Mouse (Mus musculus): ENCODE data around the gene Muc4.

Muc4 gene

GRCm38 (mm10) chr16:32726501-32726900 is 9.2 kb upstream of the Muc4 start:
- in situ Hi-C loops (cut with MboI): no loop called here

DNA sequence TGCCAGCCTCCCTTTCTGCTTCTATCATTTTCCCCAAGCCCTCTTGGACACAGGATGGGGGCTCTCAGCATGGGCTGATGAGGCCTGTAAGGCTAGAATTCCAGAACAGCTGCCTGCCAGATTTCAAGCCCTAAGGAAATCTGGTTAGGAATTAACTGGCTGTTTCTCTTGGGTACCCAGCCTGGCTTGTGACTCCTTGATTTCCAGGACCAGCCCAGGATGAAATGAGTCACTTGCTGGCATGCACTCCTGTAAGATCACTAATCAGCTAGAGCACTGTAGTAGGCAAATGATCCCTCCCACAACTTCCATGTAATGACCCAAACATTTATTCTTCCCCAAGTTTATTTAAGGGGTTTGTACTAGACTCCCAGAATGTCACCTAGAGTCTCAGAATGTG is 7.4 kb upstream of the Muc4 start:
- in situ Hi-C loops (cut with MboI): no loop called here

DNA sequence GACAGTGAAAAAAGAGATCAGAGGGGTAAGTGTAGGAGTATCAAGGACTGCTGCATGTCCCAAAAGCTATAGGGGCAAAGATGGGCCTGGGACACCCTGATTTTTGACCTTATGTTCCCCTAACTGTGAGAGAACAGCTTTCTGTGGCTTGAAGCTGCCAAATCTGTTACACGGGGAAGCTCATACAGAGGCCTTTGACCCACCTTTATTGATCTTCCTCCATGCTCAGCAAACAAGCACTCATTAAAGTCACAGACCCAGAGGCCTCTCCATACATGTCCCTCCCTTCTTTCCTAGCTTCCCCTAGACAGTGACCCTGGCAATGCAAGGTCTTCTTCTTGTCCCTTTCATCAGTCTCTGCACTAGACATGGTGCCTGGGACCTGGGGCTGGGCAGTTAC is 7.0 kb upstream of the Muc4 start:
- in situ Hi-C loops (cut with MboI): no loop called here

- in situ Hi-C loops (cut with MboI): no loop called here
These were observed 2.5 kb upstream of the Muc4 start for GRCm38 (mm10) chr16:32733213-32733612.

GRCm38 (mm10) chr16:32736022-32736421 is 336 bp downstream of the Muc4 start:
- in situ Hi-C loops (cut with MboI): no loop called here

DNA sequence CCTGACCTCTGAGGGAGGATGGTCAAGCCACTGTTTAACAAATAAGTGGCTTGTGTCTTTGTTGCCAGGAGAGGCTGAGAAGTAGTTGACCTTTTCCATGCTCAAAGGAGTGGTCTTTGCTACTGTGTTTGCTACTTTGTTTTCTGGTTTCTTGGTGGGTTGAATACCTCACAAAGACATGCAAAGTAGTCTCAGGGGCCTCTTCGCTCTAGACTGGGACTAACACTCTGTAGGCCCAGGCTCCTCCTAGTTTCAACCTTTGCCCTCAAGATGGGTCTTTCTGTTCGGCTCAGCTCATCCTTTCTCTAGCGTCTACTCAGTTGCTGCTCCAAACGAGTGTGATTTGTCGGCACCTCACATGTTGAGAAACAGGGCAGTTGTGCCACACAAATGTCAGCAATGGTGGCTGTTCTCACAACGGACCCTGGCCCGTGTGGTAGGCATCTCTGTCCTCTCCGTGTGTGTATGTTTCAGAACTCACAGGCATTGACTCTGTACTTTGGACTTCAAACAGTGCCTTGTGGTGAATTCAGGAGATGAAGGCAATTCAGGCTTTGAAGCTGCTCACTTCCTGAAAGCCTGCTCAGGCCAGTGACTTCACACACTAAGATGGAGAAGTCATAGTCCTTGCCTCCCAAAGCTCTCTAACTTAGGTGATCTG is 4.4 kb downstream of the Muc4 start:
- in situ Hi-C loops (cut with MboI): no loop called here

- in situ Hi-C loops (cut with MboI): no loop called here
These were observed 5.7 kb downstream of the Muc4 start for GRCm38 (mm10) chr16:32741366-32741765.

DNA sequence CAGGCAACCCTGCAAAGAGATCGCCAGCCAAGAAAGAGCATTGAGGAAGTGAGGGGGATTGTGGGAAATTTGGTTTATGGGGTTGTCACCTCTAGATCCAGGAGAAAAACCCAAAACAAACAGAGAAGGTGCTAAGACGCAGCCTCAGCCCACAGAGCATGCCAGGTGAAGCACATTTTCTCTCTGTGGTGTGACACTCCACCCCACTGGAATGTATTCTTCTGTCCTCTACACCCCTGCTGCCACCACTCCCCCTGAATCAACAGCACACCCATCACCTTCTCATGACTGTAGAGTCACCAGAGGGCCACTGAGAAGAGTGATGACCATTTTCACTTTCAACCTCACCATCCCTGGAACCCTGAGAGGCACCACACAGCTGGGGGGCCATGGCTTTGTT is 7.0 kb downstream of the Muc4 start:
- in situ Hi-C loops (cut with MboI): no loop called here

DNA sequence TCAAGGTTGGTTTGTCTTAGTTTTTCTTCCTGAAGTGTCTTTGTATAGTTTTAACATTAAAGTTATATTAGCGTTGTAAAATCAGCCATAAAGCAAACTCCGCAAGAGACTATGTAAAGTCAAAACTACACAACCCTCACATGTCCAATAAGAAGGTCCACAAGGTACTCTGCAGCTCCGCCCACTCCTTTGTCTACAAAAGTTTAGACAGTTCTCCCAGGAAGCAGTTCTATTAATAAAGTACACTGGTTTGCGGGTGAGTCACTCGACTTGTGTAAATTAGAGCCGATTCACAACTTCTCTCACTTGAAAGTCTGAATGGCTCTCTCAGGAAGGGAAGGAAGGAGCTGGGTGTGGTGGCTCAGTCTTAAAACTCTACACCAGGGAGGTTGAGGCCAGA is 10.2 kb downstream of the Muc4 start:
- in situ Hi-C loops (cut with MboI): no loop called here

- in situ Hi-C loops (cut with MboI): no loop called here
These were observed 14.8 kb downstream of the Muc4 start for GRCm38 (mm10) chr16:32750242-32751127.

GRCm38 (mm10) chr16:32764550-32764949 is 28.9 kb downstream of the Muc4 start:
- in situ Hi-C loops (cut with MboI): no loop called here

DNA sequence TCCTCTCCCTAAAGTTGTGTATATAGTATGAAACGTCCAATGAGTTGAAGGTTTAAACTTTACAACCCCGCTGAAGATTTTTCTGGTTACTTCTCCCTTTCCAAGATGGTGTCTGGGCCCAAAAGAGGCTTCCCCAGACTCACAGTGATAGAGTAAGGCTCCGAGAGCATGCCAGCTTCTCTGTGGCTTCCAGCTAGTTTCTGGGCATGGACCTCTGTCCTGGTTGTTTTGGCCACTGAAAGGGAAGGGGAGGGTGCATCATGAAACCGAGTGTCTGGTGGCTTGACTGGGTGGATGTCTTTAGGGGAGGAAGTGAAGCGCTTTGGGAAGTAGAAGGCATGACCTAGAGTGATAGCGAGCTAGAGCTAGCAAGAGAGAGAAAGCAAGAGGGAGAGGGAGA is 29.3 kb downstream of the Muc4 start:
- in situ Hi-C loops (cut with MboI): no loop called here

DNA sequence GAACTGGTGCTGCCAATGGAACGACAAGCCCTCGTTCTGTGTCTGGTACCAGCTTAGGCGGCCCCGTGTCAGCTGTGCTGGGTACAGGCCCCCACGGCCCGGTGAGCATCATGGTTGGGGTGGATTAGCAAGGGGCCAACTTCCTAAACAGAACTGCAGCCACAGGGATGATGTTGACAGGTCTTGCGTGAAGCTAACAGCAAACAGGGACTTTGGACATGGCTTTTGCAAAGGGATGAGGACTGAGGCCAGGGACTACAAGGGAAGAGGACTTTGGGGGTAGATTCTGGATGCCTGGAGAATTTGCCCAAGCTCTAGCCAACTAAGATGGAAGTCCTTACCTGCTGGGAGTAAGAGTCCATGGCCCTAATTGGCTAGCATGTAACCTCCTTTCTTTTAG is 31.2 kb downstream of the Muc4 start:
- in situ Hi-C loops (cut with MboI): no loop called here

- in situ Hi-C loops (cut with MboI): no loop called here
These were observed 41.0 kb downstream of the Muc4 start for GRCm38 (mm10) chr16:32776676-32777075.

DNA sequence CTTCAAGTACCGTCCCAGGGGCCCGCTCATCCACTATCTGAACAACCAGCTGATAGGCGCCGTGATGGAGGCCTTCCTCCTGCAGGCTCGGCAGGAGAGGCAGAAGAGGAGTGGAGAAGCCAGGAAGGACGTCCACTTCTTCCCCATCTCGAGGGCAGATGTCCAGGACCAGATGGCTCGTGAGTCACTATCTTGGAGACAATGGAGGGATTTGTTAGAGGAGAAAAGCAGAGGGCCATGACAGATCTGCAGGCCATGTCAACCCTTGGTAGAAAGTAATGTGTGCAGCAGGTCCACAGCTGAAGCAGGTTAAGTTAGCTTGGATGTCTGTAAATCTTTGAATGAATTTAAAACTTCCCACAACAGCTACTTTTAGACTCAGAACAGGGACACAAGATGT is 43.3 kb downstream of the Muc4 start:
- in situ Hi-C loops (cut with MboI): no loop called here

DNA sequence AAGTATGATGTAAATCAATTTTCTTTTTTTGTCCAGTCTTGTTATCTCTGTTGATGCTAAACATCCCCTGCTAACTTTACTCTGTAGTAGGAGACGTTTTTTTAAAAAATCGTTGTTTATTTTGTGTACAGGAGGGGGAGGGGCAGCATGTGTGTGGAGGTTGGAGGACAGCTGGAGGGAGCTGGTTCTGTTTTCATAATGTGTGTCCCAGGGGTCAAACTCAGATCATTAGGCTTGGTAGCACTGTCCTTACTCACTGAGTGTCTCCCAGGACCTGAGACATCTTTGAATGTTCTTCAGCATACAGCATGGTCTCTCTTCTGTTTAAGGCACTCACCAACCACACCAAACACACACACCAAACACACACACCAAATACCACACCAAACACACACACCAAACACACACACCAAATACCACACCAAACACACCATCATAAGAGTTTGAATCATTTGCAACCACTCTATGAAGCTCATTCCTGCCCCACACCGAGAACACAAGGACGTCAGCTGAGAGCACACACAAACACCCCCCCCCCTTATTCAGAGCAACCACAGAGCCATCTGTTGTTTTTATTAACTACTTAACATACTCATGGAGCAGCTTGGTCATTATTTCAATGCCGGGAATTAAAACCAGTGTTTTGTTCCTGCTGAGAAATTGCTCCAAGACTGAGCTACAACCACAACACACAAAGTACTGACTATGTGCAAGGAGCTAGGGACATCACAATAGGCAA is 47.8 kb downstream of the Muc4 start:
- in situ Hi-C loops (cut with MboI): no loop called here

- in situ Hi-C loops (cut with MboI): no loop called here
These were observed 49.2 kb downstream of the Muc4 start for GRCm38 (mm10) chr16:32784840-32785239.

GRCm38 (mm10) chr16:32790056-32790455 is 54.4 kb downstream of the Muc4 start:
- in situ Hi-C loops (cut with MboI): no loop called here

DNA sequence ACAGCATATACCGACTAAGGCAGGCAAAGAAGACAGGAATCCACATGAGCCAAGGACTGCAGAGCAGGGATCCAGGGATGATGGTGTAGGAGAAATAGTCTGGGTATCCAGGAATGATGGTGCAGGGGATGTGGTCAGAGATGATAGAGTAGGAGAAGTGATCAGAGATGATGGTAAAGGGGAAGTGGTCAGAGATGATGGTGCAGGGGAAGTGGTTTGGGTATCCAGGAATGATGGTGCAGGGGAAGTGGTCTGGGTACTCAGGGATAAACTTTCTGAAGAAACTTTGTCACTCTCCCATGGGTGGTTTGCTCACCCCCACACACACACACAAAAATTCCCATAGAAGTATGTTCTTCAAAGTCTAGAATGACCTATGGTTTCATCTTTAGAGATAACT is 59.5 kb downstream of the Muc4 start:
- in situ Hi-C loops (cut with MboI): no loop called here

DNA sequence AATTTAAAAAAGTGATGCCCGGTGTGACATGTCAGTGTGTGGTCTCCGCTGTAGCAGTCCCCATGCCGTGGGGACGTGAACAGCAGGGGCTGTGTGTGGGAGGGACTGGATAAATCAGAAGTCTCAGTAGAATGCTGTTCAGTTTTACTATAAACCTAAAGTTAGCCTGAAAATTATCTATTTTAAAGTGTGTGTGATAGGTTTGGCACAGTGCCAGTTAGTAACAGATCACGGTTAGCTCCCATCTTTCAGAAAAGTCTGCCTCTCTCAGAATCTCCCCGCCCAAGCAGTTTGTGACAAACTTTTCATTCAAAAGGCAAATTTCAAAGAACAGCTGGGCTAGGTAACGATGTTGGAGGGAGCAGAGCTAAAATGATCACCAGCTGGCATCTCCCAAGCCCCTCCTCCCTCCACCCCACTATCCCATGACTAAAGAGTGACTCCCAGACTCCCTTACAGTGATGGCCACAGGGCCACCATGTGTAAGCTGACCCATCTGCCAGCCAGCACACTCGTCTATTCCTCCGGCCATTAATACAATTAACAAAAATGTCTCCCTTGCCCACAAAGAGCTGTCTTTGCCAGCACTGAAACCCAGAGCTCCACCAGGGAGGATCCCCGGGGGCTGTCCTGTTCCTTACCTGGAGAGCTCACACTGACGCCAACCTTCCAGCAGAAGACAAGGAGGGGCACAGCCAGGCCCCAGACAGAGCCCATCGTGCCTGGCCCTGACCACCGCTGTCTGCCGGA is 61.2 kb downstream of the Muc4 start:
- in situ Hi-C loops (cut with MboI): no loop called here

- in situ Hi-C loops (cut with MboI): no loop called here
These were observed 61.7 kb downstream of the Muc4 start, which contains the start of gene Muc20 for GRCm38 (mm10) chr16:32797426-32797689. Muc20 (minus strand) TSS chr16:32797435.

DNA sequence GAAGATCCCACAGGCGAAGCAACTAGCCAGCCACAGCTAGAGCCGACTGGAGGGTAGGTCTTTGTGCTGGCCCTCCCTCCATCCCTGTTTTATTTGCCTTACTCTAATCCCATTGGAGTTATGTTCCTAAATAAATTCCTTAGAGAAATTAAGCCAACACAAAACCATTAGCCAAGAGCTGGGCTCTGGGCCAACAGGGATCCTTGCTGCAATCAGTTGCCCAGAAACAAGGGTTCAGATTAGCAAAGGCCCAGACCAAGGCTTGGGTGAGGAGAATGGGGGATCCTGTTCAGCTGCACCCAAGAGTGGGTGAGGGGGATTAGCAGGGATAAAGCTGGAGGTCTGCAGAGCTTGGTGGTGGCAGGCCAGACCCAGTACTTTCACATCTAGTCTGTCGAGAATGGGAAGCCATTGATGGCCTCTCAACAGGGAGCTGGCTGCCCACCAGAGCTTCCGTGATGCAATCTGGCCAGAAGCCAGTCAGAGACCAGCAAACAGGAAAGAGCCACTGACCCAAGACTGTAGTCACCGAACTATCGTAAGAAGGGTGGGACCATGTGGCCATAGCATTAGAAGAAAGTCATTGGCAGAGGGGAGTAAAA is 67.7 kb downstream of the Muc4 start:
- in situ Hi-C loops (cut with MboI): no loop called here
